Mouse (Mus musculus): ENCODE results near the gene Defa26. TPM values are rescaled to one million over a fixed set of nuclear protein-coding genes. Genes with fewer than 3 reads are reported as not detected.
"Not testable (repeated sequence)": the region's sequence is repeated elsewhere in the genome, so short reads cannot be mapped to it uniquely, and the experiment has no call there.

Defa26 gene
- polyA plus RNA-seq (2015; fragmentation: Nextera tagmentation; extraction: Ambion mirVana): not detected in 2 replicates

GRCm38 (mm10) chr8:21617883-21618282 lies at the start of gene Defa26:
Defa26 (plus strand) TSS chr8:21618183.
- WGBS (ENCODE audit: insufficient replicate concordance): no CpG with 5 or more reads among the region's 1 CpGs
- not testable (repeated sequence) for H3K9me3 ChIP-seq (replicated peaks; ENCODE audit: control insufficient read depth, low read length); H3K27ac ChIP-seq (ENCODE audit: low read length); ATAC-seq (ENCODE audit: low read depth); H3K36me3 ChIP-seq (ENCODE audit: control insufficient read depth, insufficient read depth); H3K27me3 ChIP-seq (ENCODE audit: control insufficient read depth, insufficient read depth, low read depth, low read length); H3K9ac ChIP-seq (ENCODE audit: low read depth, low read length); H3K4me2 ChIP-seq (ENCODE audit: low read depth, low read length); H3K4me3 ChIP-seq (ENCODE audit: low read depth, low read length); H3K4me1 ChIP-seq (ENCODE audit: control insufficient read depth, low read depth, low read length)

- not testable (repeated sequence) for H3K27me3 ChIP-seq (ENCODE audit: control insufficient read depth, insufficient read depth, low read depth, low read length); H3K4me3 ChIP-seq (ENCODE audit: low read depth, low read length); H3K4me1 ChIP-seq (ENCODE audit: control insufficient read depth, low read depth, low read length); H3K9ac ChIP-seq (ENCODE audit: low read depth, low read length); H3K36me3 ChIP-seq (ENCODE audit: control insufficient read depth, insufficient read depth); ATAC-seq (ENCODE audit: low read depth); H3K27ac ChIP-seq (ENCODE audit: low read length); H3K9me3 ChIP-seq (replicated peaks; ENCODE audit: control insufficient read depth, low read length); H3K4me2 ChIP-seq (ENCODE audit: low read depth, low read length)
- no CpG with 5 or more reads among the region's 1 CpGs for WGBS (ENCODE audit: insufficient replicate concordance)
Observed at GRCm38 (mm10) chr8:21582706-21583105, 35.3 kb upstream of the Defa26 start, which contains the start of gene Defa28. Defa28 (plus strand) TSS chr8:21583006.

DNA sequence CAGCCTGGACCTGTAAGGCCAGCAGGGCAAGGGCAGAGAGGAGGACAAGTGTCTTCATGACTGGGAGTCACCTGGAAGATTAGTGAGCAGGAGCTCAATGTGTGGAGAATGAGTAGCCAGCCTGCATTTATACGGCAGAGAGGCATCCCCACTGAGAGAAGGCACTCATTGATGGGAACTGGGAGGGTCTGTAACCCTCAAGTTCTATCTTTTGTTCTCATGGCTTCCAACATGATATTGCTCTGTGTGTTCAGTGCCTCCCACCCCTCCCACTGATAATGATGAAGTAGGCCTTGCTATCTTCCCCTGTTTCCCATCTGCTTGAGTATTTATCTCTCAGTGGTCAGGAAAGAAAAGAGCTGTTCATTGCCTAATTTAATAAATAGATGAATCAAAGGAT lies 23.6 kb upstream of the Defa26 start, which contains the start of gene Gm7861:
Gm7861 (minus strand) TSS at position 101 of the 400 bp plus-strand sequence.
- H3K4me3 ChIP-seq (ENCODE audit: low read depth, low read length); H3K9me3 ChIP-seq (replicated peaks; ENCODE audit: control insufficient read depth, low read length); H3K4me2 ChIP-seq (ENCODE audit: low read depth, low read length); H3K27ac ChIP-seq (ENCODE audit: low read length); ATAC-seq (ENCODE audit: low read depth); H3K36me3 ChIP-seq (ENCODE audit: control insufficient read depth, insufficient read depth); H3K27me3 ChIP-seq (ENCODE audit: control insufficient read depth, insufficient read depth, low read depth, low read length); H3K9ac ChIP-seq (ENCODE audit: low read depth, low read length); H3K4me1 ChIP-seq (ENCODE audit: control insufficient read depth, low read depth, low read length): not testable (repeated sequence)
- no CpG with 5 or more reads among the region's 1 CpGs for WGBS (ENCODE audit: insufficient replicate concordance)

DNA sequence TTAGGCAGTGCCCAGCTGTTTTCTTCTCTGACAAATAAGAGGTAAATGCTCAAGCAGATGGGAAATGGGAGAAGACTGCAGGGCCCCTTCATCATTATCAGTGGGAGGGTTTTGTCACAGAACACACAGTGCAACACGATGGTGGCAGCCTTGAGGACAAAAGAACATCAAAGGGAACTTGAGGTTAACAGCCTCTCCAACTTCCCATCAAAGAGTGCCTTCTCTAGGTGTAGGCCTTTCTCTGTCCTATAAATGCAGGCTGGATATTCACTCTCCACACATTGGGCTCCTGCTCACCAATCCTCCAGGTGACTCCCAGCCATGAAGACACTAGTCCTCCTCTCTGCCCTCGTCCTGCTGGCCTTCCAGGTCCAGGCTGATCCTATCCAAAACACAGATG lies 37.5 kb downstream of the Defa26 start, which contains the start of gene Defa17:
Defa17 (plus strand) TSS at position 301 of the 400 bp plus-strand sequence.
- H3K9ac ChIP-seq (ENCODE audit: low read depth, low read length); H3K36me3 ChIP-seq (ENCODE audit: control insufficient read depth, insufficient read depth); H3K27me3 ChIP-seq (ENCODE audit: control insufficient read depth, insufficient read depth, low read depth, low read length); H3K27ac ChIP-seq (ENCODE audit: low read length); H3K4me1 ChIP-seq (ENCODE audit: control insufficient read depth, low read depth, low read length); H3K4me2 ChIP-seq (ENCODE audit: low read depth, low read length); ATAC-seq (ENCODE audit: low read depth); H3K9me3 ChIP-seq (replicated peaks; ENCODE audit: control insufficient read depth, low read length); H3K4me3 ChIP-seq (ENCODE audit: low read depth, low read length): not testable (repeated sequence)
- no CpG with 5 or more reads among the region's 2 CpGs for WGBS (ENCODE audit: insufficient replicate concordance)

DNA sequence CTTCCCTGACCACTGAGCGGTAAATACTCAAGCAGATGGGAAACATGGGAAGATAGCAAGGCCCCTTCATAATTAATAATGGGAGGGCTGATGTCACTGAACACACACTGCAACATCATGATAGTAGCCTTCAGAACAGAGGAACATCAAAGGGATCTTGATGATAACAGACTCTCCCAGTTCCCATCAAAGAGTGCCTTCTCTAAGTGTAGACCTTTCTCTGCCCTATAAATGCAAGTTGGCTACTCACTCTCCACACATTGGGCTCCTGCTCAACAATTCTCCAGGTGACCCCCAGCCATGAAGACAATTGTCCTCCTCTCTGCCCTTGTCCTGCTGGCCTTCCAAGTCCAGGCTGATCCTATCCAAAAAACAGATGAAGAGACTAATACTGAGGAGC lies 47.5 kb downstream of the Defa26 start, which contains the start of gene Defa34:
Defa34 (plus strand) TSS at position 301 of the 400 bp plus-strand sequence.
- H3K4me1 ChIP-seq (ENCODE audit: control insufficient read depth, low read depth, low read length); H3K4me2 ChIP-seq (ENCODE audit: low read depth, low read length); H3K9me3 ChIP-seq (replicated peaks; ENCODE audit: control insufficient read depth, low read length); H3K27me3 ChIP-seq (ENCODE audit: control insufficient read depth, insufficient read depth, low read depth, low read length); H3K9ac ChIP-seq (ENCODE audit: low read depth, low read length); ATAC-seq (ENCODE audit: low read depth); H3K36me3 ChIP-seq (ENCODE audit: control insufficient read depth, insufficient read depth); H3K4me3 ChIP-seq (ENCODE audit: low read depth, low read length); H3K27ac ChIP-seq (ENCODE audit: low read length): not testable (repeated sequence)
- no CpG with 5 or more reads among the region's 1 CpGs for WGBS (ENCODE audit: insufficient replicate concordance)

Other genes starting within 250 kb of the Defa26 start
- gene Defa2, start 239.7 kb upstream of the Defa26 start, polyA plus RNA-seq (2015; fragmentation: Nextera tagmentation; extraction: Ambion mirVana): not detected in 2 replicates
- gene Defa33, start 226.4 kb upstream of the Defa26 start, polyA plus RNA-seq (2015; fragmentation: Nextera tagmentation; extraction: Ambion mirVana): not detected in 2 replicates
- gene Defa36, start 190.8 kb upstream of the Defa26 start, polyA plus RNA-seq (2015; fragmentation: Nextera tagmentation; extraction: Ambion mirVana): not detected in 2 replicates
- gene Gm7849, start 161.6 kb upstream of the Defa26 start, polyA plus RNA-seq (2015; fragmentation: Nextera tagmentation; extraction: Ambion mirVana): not detected in 2 replicates
- gene Defa20, start 108.9 kb upstream of the Defa26 start, polyA plus RNA-seq (2015; fragmentation: Nextera tagmentation; extraction: Ambion mirVana): not detected in 2 replicates
- gene Defa32, start 89.2 kb upstream of the Defa26 start, polyA plus RNA-seq (2015; fragmentation: Nextera tagmentation; extraction: Ambion mirVana): not detected in 2 replicates
- gene Defa37, start 52.8 kb upstream of the Defa26 start, polyA plus RNA-seq (2015; fragmentation: Nextera tagmentation; extraction: Ambion mirVana): not detected in 2 replicates
- not detected in 2 replicates for gene Defa28, start 35.2 kb upstream of the Defa26 start, polyA plus RNA-seq (2015; fragmentation: Nextera tagmentation; extraction: Ambion mirVana)
- not detected in 2 replicates for gene Gm7861, start 23.7 kb upstream of the Defa26 start, polyA plus RNA-seq (2015; fragmentation: Nextera tagmentation; extraction: Ambion mirVana)
- gene Defa17, start 37.6 kb downstream of the Defa26 start, polyA plus RNA-seq (2015; fragmentation: Nextera tagmentation; extraction: Ambion mirVana): 0.34 TPM in 1 of 2 replicates, not detected in the other
- not detected in 2 replicates for gene Defa34, start 47.6 kb downstream of the Defa26 start, polyA plus RNA-seq (2015; fragmentation: Nextera tagmentation; extraction: Ambion mirVana)
- not detected in 2 replicates for gene AY761184, start 85.5 kb downstream of the Defa26 start, polyA plus RNA-seq (2015; fragmentation: Nextera tagmentation; extraction: Ambion mirVana)
- gene Defa24, start 116.3 kb downstream of the Defa26 start, polyA plus RNA-seq (2015; fragmentation: Nextera tagmentation; extraction: Ambion mirVana): 0.63 TPM in 1 of 2 replicates, not detected in the other
- gene Defb50, start 205.4 kb downstream of the Defa26 start, polyA plus RNA-seq (2015; fragmentation: Nextera tagmentation; extraction: Ambion mirVana): not detected in 2 replicates
- not detected in 2 replicates for gene Defb2, start 221.7 kb downstream of the Defa26 start, polyA plus RNA-seq (2015; fragmentation: Nextera tagmentation; extraction: Ambion mirVana)
- not detected in 2 replicates for gene Defb10, start 240.7 kb downstream of the Defa26 start, polyA plus RNA-seq (2015; fragmentation: Nextera tagmentation; extraction: Ambion mirVana)